ENCODE assay signal across 18 mouse cellular contexts in the genomic region with DNA sequence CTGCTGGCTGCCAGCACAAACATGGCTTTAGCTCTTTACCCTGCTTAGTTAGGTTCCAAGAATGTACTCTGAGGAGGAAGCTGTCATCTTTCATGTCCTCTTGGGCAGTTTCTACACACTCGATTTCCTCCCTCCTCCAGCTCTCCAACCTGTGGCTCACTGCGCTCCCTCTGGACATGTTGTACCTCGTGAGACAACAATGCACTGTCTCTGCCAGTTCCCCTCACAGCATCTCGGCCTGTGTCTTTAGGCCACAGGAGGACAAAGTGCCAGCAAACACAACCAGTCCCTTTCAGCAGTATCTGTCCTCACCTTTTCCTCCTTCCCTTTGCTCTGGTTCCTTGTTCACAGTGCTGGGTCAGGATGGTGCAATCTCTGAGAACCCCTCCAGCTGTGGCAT. TPM values are rescaled to one million over a fixed set of nuclear protein-coding genes. Genes with fewer than 3 reads are reported as not detected.
DNase-seq lines count a peak whose midpoint lies in the region; ATAC-seq and TF ChIP-seq lines count a peak whose summit lies in the region.
"Had no signal": no experiment of that assay in that cellular context is flagged by ENCODE, and none has a peak within 500 bp of the region (broad histone marks: within the 10 kb centered on the region; RNA-seq: fewer than 3 reads in every experiment).

No protein-coding gene starts in this region.

- no peaks in the 10 kb centered on the region for H3K27me3 ChIP-seq in hindbrain, postnatal 0 days (ENCODE audit: insufficient read depth, low read length)
- no peaks in the 10 kb centered on the region for H3K27me3 ChIP-seq in hindbrain, embryonic 16.5 days (replicated peaks; ENCODE audit: control insufficient read depth, insufficient read depth, low read length)
- no peaks in the 10 kb centered on the region for H3K27me3 ChIP-seq in testis, adult 2 months (ENCODE audit: control insufficient read depth, insufficient read depth, low read length)
- H3K27me3 ChIP-seq: forebrain, embryonic 13.5 days; hindbrain, embryonic 13.5 days; midbrain, embryonic 13.5 days had no signal

- H3K4me3 ChIP-seq in gastrocnemius, adult 2 months = no peak overlapping the region
- H3K4me3 ChIP-seq in hindbrain, postnatal 0 days (ENCODE audit: low read length) = no peak overlapping the region
- no peak overlapping the region for H3K4me3 ChIP-seq in hindbrain, embryonic 16.5 days (ENCODE audit: low read length)
- no peak overlapping the region for H3K4me3 ChIP-seq in testis, adult 2 months (ENCODE audit: control insufficient read depth, low read depth, low read length)
- H3K4me3 ChIP-seq: forebrain, embryonic 13.5 days; hindbrain, embryonic 13.5 days; midbrain, embryonic 13.5 days had no signal

- no peaks in the 10 kb centered on the region for H3K4me1 ChIP-seq in hindbrain, postnatal 0 days (ENCODE audit: insufficient read depth, low read length)
- no peaks in the 10 kb centered on the region for H3K4me1 ChIP-seq in hindbrain, embryonic 16.5 days (ENCODE audit: control insufficient read depth, insufficient read depth, low read depth, low read length)
- peaks cover 21% of the 10 kb centered on the region for H3K4me1 ChIP-seq in testis, adult 2 months (ENCODE audit: control insufficient read depth, insufficient read depth, low read length)
- H3K4me1 ChIP-seq: forebrain, embryonic 13.5 days; hindbrain, embryonic 13.5 days; midbrain, embryonic 13.5 days had no signal

- 62% methylated on average over 4 of the region's 4 CpGs for WGBS in hindbrain, postnatal 0 days
- 88% methylated on average over 4 of the region's 4 CpGs for WGBS in hindbrain, embryonic 16.5 days

- TF ChIP-seq POLR2A in testis, adult 2 months (IDR thresholded peaks at IDR 0.05; ENCODE audit: control insufficient read depth, low read depth, low read length) = no peak

- no peak overlapping the region for H3K9ac ChIP-seq in hindbrain, postnatal 0 days (replicated peaks; ENCODE audit: low read length)
- H3K9ac ChIP-seq in hindbrain, embryonic 16.5 days (ENCODE audit: low read depth, low read length) = no peak overlapping the region
- H3K9ac ChIP-seq: forebrain, embryonic 13.5 days; hindbrain, embryonic 13.5 days; liver, postnatal 0 days; midbrain, embryonic 13.5 days had no signal

- no peak overlapping the region for H3K4me2 ChIP-seq in hindbrain, postnatal 0 days (ENCODE audit: low read depth, low read length)
- no peak overlapping the region for H3K4me2 ChIP-seq in hindbrain, embryonic 16.5 days (ENCODE audit: low read length)
- H3K4me2 ChIP-seq: forebrain, embryonic 13.5 days; hindbrain, embryonic 13.5 days; midbrain, embryonic 13.5 days had no signal

- H3K36me3 ChIP-seq in hindbrain, postnatal 0 days (ENCODE audit: insufficient read depth, low read length) = no peaks in the 10 kb centered on the region; the same call in 1 of the 2 replicates
- no peaks in the 10 kb centered on the region for H3K36me3 ChIP-seq in hindbrain, embryonic 16.5 days (ENCODE audit: control insufficient read depth, insufficient read depth, low read length)
- H3K36me3 ChIP-seq in testis, adult 2 months (ENCODE audit: control insufficient read depth, insufficient read depth, low read length) = no peaks in the 10 kb centered on the region; the same call in 1 of the 2 replicates

- no peak for DNase-seq in gastrocnemius, adult 2 months
- DNase-seq in gastrocnemius, postnatal 14 days = no peak
- DNase-seq in hindbrain, postnatal 0 days (ENCODE audit: low spot score) = no peak
- no peak for DNase-seq in testis, postnatal 10 days (ENCODE audit: low spot score)
- DNase-seq in thymus, postnatal 0 days (ENCODE audit: low spot score) = no peak
- no peak for DNase-seq in urinary bladder, postnatal 36 days (ENCODE audit: low spot score in 2 of 2)
- DNase-seq: cerebellum, postnatal 10 days; kidney, adult 11 months; layer of hippocampus, postnatal 36 days; liver; liver, postnatal 0 days; right cerebral cortex, postnatal 25 days; thymus, postnatal 4 days had no signal

- H3K9me3 ChIP-seq in hindbrain, postnatal 0 days (ENCODE audit: low read length) = no peaks in the 10 kb centered on the region
- H3K9me3 ChIP-seq in hindbrain, embryonic 16.5 days (ENCODE audit: control insufficient read depth, low read length) = peaks cover 3% of the 10 kb centered on the region; the same call in 1 of the 2 replicates
- H3K9me3 ChIP-seq: forebrain, embryonic 13.5 days; midbrain, embryonic 13.5 days had no signal

- intact Hi-C loops in gastrocnemius, adult 2 months (cut with DNase I) = no loop called here
- intact Hi-C loops in gastrocnemius, postnatal 14 days (cut with DNase I; ENCODE audit: low total_unique reads) = no loop called here

- ATAC-seq in hindbrain, postnatal 0 days = no peak
- ATAC-seq in hindbrain, embryonic 16.5 days = no peak
- ATAC-seq: forebrain, embryonic 13.5 days; liver, postnatal 0 days; midbrain, embryonic 13.5 days had no signal

- H3K27ac ChIP-seq in gastrocnemius, adult 2 months = no peak overlapping the region
- peak overlapping the region; percentile 17; the same call in 1 of the 2 replicates for H3K27ac ChIP-seq in hindbrain, postnatal 0 days
- H3K27ac ChIP-seq in hindbrain, embryonic 16.5 days (ENCODE audit: low read depth, low read length) = no peak overlapping the region
- H3K27ac ChIP-seq in testis, adult 2 months (ENCODE audit: control insufficient read depth, insufficient read depth, low read depth, low read length) = peak overlapping the region; percentile 79
- H3K27ac ChIP-seq: forebrain, embryonic 13.5 days; hindbrain, embryonic 13.5 days; midbrain, embryonic 13.5 days had no signal

- 0 out of 2 replicates have a peak, but pooled peaks have one; percentile 1 for TF ChIP-seq CTCF in gastrocnemius, adult 2 months (IDR thresholded peaks at IDR 0.05)
- TF ChIP-seq CTCF in hindbrain, postnatal 0 days (IDR thresholded peaks at IDR 0.05; ENCODE audit: low read depth) = 0 out of 2 replicates have a peak, but pooled peaks have one; percentile 17
- TF ChIP-seq CTCF in testis, adult 2 months (IDR thresholded peaks at IDR 0.05; ENCODE audit: control insufficient read depth, insufficient read depth, insufficient replicate concordance, low read depth, low read length) = no peak

RNA-seq across cellular contexts. Expression of a gene that starts 59.9 kb away (rescaled TPM):
- total RNA-seq in gastrocnemius, adult 2 months (2021) = 10 to 100 TPM; 66.3 to 72.4 TPM
- total RNA-seq in gastrocnemius, postnatal 14 days (2021) = 10 to 100 TPM; 54.3 to 58.5 TPM
- 23.3 and 32.6 TPM in 2 replicates for total RNA-seq in hindbrain, postnatal 0 days (2014; rRNA removed)
- polyA plus RNA-seq in hindbrain, postnatal 0 days (2015; fragmentation: Nextera tagmentation; extraction: Ambion mirVana) = 76.3 and 80.0 TPM in 2 replicates
- 66.5 and 67.3 TPM in 2 replicates for polyA plus RNA-seq in hindbrain, embryonic 16.5 days (2015; fragmentation: Nextera tagmentation; extraction: Ambion mirVana)
- polyA plus RNA-seq in testis, adult 2 months (2012; rRNA removed) = 13.2 and 17.7 TPM in 2 replicates
- 79.5 and 87.2 TPM in 2 replicates for polyA plus RNA-seq in thymus, postnatal 0 days (2015; fragmentation: Nextera tagmentation; extraction: Ambion mirVana)

Comparison
In these comparisons a context has a peak if more than half of its experiments do, and no peak if none do; other contexts are left out.
1. H3K27ac ChIP-seq: peak in hindbrain, postnatal 0 days (single experiment) and testis, adult 2 months (single experiment); none in gastrocnemius, adult 2 months (single experiment) and hindbrain, embryonic 16.5 days (single experiment).